Mouse (Mus musculus): ENCODE data around the gene Prss2.
"Not testable (repeated sequence)": the region's sequence is repeated elsewhere in the genome, so short reads cannot be mapped to it uniquely, and the experiment has no call there.

Gene Prss2

GRCm38 (mm10) chr6:41521487-41521886 lies at the start of gene Prss2:
Gene Prss2 (plus strand): TSS chr6:41521787.
- DNase-seq (ENCODE audit: low spot score in 2 of 2), result no peak

GRCm38 (mm10) chr6:41499374-41499773 lies 22.2 kb upstream of the Prss2 start:
- no peak for DNase-seq (ENCODE audit: low spot score in 2 of 2)

GRCm38 (mm10) chr6:41504915-41505314 lies 16.7 kb upstream of the Prss2 start:
- DNase-seq (ENCODE audit: low spot score in 2 of 2), result no peak

- DNase-seq (ENCODE audit: low spot score in 2 of 2), result no peak
Observed at GRCm38 (mm10) chr6:41505323-41505722, 16.3 kb upstream of the Prss2 start.

- DNase-seq (ENCODE audit: low spot score in 2 of 2), result no peak
Observed at GRCm38 (mm10) chr6:41518017-41518524, 3.5 kb upstream of the Prss2 start.

GRCm38 (mm10) chr6:41526453-41526852 lies 4.9 kb downstream of the Prss2 start:
- DNase-seq (ENCODE audit: low spot score in 2 of 2), result no peak

GRCm38 (mm10) chr6:41527402-41527801 lies 5.8 kb downstream of the Prss2 start:
- no peak for DNase-seq (ENCODE audit: low spot score in 2 of 2)

- DNase-seq (ENCODE audit: low spot score in 2 of 2), result not testable (repeated sequence)
Observed at GRCm38 (mm10) chr6:41529987-41530386, 8.4 kb downstream of the Prss2 start.

GRCm38 (mm10) chr6:41532181-41532580 lies 10.6 kb downstream of the Prss2 start:
- DNase-seq (ENCODE audit: low spot score in 2 of 2), result no peak

GRCm38 (mm10) chr6:41532687-41533284 lies 11.2 kb downstream of the Prss2 start:
- no peak for DNase-seq (ENCODE audit: low spot score in 2 of 2)

- no peak for DNase-seq (ENCODE audit: low spot score in 2 of 2)
Observed at GRCm38 (mm10) chr6:41537376-41537775, 15.8 kb downstream of the Prss2 start.

GRCm38 (mm10) chr6:41538296-41538695 lies 16.7 kb downstream of the Prss2 start:
- not testable (repeated sequence) for DNase-seq (ENCODE audit: low spot score in 2 of 2)

- no peak for DNase-seq (ENCODE audit: low spot score in 2 of 2)
Observed at GRCm38 (mm10) chr6:41540746-41541145, 19.2 kb downstream of the Prss2 start.

GRCm38 (mm10) chr6:41541746-41542145 lies 20.2 kb downstream of the Prss2 start:
- no peak for DNase-seq (ENCODE audit: low spot score in 2 of 2)

- no peak for DNase-seq (ENCODE audit: low spot score in 2 of 2)
Observed at GRCm38 (mm10) chr6:41542983-41543382, 21.4 kb downstream of the Prss2 start.

GRCm38 (mm10) chr6:41543411-41544050 lies 21.9 kb downstream of the Prss2 start:
- DNase-seq (ENCODE audit: low spot score in 2 of 2), result no peak

GRCm38 (mm10) chr6:41544381-41544924 lies 22.9 kb downstream of the Prss2 start:
- no peak for DNase-seq (ENCODE audit: low spot score in 2 of 2)

GRCm38 (mm10) chr6:41545266-41545665 lies 23.7 kb downstream of the Prss2 start:
- DNase-seq (ENCODE audit: low spot score in 2 of 2), result no peak

- DNase-seq (ENCODE audit: low spot score in 2 of 2), result no peak
Observed at GRCm38 (mm10) chr6:41547056-41547650, 25.6 kb downstream of the Prss2 start.

GRCm38 (mm10) chr6:41548286-41548685 lies 26.7 kb downstream of the Prss2 start:
- DNase-seq (ENCODE audit: low spot score in 2 of 2), result no peak

GRCm38 (mm10) chr6:41553356-41554010 lies 31.9 kb downstream of the Prss2 start:
- no peak for DNase-seq (ENCODE audit: low spot score in 2 of 2)

Measured in cerebellum, postnatal 4 days (tissue).